Mouse (Mus musculus) neural tube, embryonic 12.5 days (tissue): ENCODE results near the gene Pdgfc. TPM values are rescaled to one million over a fixed set of nuclear protein-coding genes. Genes with fewer than 3 reads are reported as not detected.

Source experiments
- ATAC-seq: fragments of 200-750 bp; cut with Nextera tagmentation; 2 replicates; pipeline ENCODE4 v1.8.0; 2017; ENCODE audit warnings: low read depth, mild to moderate bottlenecking, moderate TSS enrichment, moderate library complexity; ENCODE audit not compliant: low FRiP score
- H3K27ac ChIP-seq: fragments of 300-500 bp; sonication (generic); 2 replicates; pipeline ENCODE4 v1.5.1; 2016
- H3K27me3 ChIP-seq: fragments of 300-500 bp; sonication (generic); replicated peaks from 2 replicates; pipeline ENCODE4 v1.6.1; 2016; ENCODE audit warnings: mild to moderate bottlenecking
- H3K36me3 ChIP-seq: fragments of 300-500 bp; sonication (generic); 2 replicates; pipeline ENCODE4 v1.6.1; 2016; ENCODE audit warnings: mild to moderate bottlenecking
- H3K4me1 ChIP-seq: fragments of 300-500 bp; sonication (generic); 2 replicates; pipeline ENCODE4 v1.6.1; 2016
- H3K4me2 ChIP-seq: fragments of 300-500 bp; sonication (generic); replicated peaks from 2 replicates; pipeline ENCODE4 v1.6.1; 2016; ENCODE audit warnings: mild to moderate bottlenecking
- H3K4me3 ChIP-seq: fragments of 300-500 bp; sonication (generic); 2 replicates; pipeline ENCODE4 v1.5.1; 2016
- H3K9ac ChIP-seq: fragments of 300-500 bp; sonication (generic); 2 replicates; pipeline ENCODE4 v1.6.1; 2016; ENCODE audit warnings: mild to moderate bottlenecking
- H3K9me3 ChIP-seq: fragments of 300-500 bp; sonication (generic); 2 replicates; pipeline ENCODE4 v1.6.1; 2016; ENCODE audit warnings: mild to moderate bottlenecking
- WGBS: fragments of 180-500 bp; shearing (Covaris S2); methylation state at CpG from one replicate; pipeline ENCODE4 v1.1.7; 2016; 5-methylcytosine and 5-hydroxymethylcytosine counted together
- polyA plus RNA-seq: library from polyadenylated mRNA; unstranded; fragments of >200 nt; fragmentation: Nextera tagmentation; extraction: Ambion mirVana; gene quantifications from 2 replicates; pipeline ENCODE4 v1.2.1, GENCODE M21; 2016

Gene Pdgfc
- polyA plus RNA-seq, 1 experiment from 2014 or later = 10.4 TPM

GRCm38 (mm10) chr3:81243591-81243990 is 207.4 kb downstream of the Pdgfc start:
- WGBS = 66% methylated on average over 6 of the region's 6 CpGs

GRCm38 (mm10) chr3:81262801-81263200 is 226.6 kb downstream of the Pdgfc start:
- H3K4me3 ChIP-seq = no peak overlapping the region
- no peaks in the 10 kb centered on the region for H3K27me3 ChIP-seq
- 95% methylated on average over 1 of the region's 1 CpGs for WGBS
- H3K4me2 ChIP-seq = no peak overlapping the region
- no peak overlapping the region for H3K9ac ChIP-seq
- ATAC-seq = no peak
- no peak overlapping the region for H3K27ac ChIP-seq
- no peaks in the 10 kb centered on the region for H3K9me3 ChIP-seq
- no peaks in the 10 kb centered on the region for H3K36me3 ChIP-seq
- H3K4me1 ChIP-seq = no peaks in the 10 kb centered on the region

More at GRCm38 (mm10) chr3:81243591-81243990, 207.4 kb downstream of the Pdgfc start:
- Histone ChIP-seq H3K9me3 (no peaks in the 10 kb centered on the region), H3K27me3 (no peaks in the 10 kb centered on the region), H3K4me3 (no peak overlapping the region), H3K36me3 (no peaks in the 10 kb centered on the region), H3K4me1 (no peaks in the 10 kb centered on the region), H3K9ac (no peak overlapping the region), H3K27ac (no peak overlapping the region), H3K4me2 (no peak overlapping the region)
- no peak for ATAC-seq

Other genes with a start within 250 kb of the Pdgfc start
- gene Gria2, start 233.6 kb upstream of the Pdgfc start, polyA plus RNA-seq = 49.4 and 50.0 TPM in 2 replicates
- 13.5 and 13.6 TPM in 2 replicates for gene Glrb, start 122.8 kb upstream of the Pdgfc start, polyA plus RNA-seq